Mouse (Mus musculus) 3T3-L1 (cell line): Measurements from ENCODE around the gene Mal.
A peak's percentile ranks its signal among the peaks of the same experiment; 100 is the strongest.
"Not testable (repeated sequence)": the region's sequence is repeated elsewhere in the genome, so short reads cannot be mapped to it uniquely, and the experiment has no call there.

Experiments used
- DNase-seq: peaks from one replicate; pipeline ENCODE4 v3.0.0-alpha.2; 2015; ENCODE audit warnings: low read depth, low spot score

Mal gene

GRCm38 (mm10) chr2:127624786-127625185 lies 31.7 kb downstream of the Mal start:
- no peak for DNase-seq

- DNase-seq = no peak
These were observed 34.4 kb downstream of the Mal start for GRCm38 (mm10) chr2:127622065-127622464.

DNA sequence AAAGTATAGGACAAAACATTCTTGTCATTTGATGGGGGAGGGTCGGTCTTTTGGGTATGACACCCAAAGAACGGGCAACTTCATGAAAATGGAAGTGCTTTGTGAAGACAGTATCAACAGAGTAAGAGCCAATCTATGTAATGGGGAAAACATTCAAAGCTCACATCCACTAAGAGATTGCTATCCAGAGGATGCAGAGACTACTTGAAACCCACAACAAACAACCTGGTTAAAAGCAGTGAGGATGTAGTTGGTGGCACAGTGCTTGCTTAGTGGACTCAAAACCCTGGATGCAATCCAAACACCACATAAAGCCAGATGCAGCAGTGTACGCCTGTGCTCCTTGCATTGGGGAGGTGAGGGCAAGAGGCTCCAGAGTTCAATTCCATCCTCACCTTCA lies 37.2 kb downstream of the Mal start:
- no peak for DNase-seq

GRCm38 (mm10) chr2:127612288-127612687 lies 44.2 kb downstream of the Mal start:
- no peak for DNase-seq

DNA sequence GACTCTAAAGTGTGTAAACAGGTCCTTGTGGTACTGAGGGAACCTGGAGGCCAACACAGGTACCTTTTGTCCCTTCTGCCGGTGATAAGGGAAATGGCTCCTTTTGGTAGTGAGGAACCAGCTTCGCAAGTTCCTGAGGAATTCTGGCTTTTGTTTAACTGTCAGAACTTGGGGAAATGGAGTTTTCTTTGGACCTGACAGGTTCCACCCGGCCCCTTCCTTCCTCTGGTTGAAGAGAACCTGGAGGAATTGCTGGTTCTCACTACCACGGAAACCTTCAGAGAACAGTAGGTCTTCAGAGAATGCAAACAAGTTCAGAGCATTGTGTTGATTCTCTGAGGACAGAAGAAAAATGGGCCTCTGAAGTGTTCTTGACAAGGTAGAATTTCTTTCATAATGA lies 45.1 kb downstream of the Mal start:
- no peak for DNase-seq

- no peak for DNase-seq
These were observed 47.5 kb downstream of the Mal start for GRCm38 (mm10) chr2:127608986-127609385.

GRCm38 (mm10) chr2:127608234-127608633 lies 48.3 kb downstream of the Mal start:
- peak; percentile 76 for DNase-seq

DNA sequence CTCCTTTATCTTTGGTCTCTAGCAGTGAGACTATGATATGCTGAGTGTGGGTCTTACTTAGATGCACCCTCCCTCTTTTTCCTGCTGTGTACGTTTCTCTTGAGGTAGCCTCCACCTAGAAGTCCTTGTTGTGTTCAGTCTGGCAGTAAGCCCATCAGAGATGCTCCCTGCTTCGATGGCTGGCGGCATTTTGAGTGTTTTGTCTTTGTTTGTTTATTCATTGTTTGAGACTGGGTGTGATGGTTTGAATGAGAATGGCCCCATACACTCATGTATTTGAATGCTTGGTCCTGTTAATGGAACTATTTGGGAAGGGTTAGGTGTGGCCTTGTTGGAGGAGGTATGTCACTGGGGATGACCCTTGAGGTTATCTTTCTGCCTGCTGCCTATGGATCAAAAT lies 51.3 kb downstream of the Mal start:
- no peak for DNase-seq

- not testable (repeated sequence) for DNase-seq
These were observed 53.1 kb downstream of the Mal start for GRCm38 (mm10) chr2:127603383-127603782.

DNA sequence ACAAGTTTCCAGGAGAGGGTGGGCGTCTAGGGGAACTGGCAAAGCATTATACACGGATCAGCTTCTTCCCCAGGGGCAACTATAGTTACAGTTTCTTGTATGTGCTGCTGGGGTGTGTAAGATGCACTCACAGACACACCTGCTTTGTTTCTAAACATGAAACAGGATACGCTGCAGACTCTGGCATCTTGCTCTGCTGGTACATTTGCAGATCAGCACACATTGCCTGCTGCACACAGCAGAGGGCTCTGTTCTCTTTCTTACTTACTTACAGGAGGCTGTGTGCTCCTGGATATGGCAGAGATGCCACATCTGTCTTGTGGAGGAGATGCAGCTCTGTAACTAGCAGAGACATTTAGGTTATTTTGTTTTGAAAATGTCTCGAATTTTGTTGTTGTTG lies 65.7 kb downstream of the Mal start:
- DNase-seq = no peak

GRCm38 (mm10) chr2:127590204-127590603 lies 66.3 kb downstream of the Mal start:
- DNase-seq = no peak

DNA sequence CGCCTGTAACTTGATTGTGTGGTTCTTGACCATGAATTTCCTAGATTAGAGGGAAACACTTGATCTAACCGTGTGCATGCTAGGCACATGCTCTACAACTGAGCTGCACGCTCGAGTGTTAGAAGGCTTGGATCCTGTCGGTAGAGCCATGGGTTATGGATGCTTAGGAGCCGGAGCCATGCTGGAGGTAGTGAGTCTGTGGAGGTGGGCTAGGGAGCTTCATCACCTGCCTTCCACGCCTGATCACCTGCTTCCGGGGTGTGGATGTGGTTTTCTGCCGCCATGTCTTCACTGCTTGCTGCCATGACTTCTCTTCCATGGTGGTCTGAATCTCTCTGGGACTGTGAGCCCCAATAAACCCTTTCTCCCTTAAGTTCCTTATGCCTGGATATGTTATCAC lies 67.6 kb downstream of the Mal start:
- no peak for DNase-seq

DNA sequence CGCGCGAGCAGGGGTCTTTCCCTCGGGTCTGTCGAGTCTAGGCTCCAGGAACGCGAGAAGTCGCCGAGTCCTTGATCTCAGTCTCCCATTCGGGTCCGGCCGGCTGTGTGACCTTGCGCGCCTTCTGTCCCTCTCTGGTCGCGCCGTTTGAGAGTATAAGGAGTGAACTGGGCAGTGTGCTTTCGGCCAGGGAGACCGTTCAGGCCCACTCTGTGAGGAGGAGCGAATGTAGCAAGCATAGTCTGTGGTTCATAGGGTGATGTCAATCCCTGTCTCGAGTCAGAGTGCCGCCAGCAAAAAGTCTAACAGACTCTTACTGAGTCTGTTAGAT lies 69.0 kb downstream of the Mal start:
- no peak for DNase-seq

GRCm38 (mm10) chr2:127586694-127587513 lies 69.6 kb downstream of the Mal start, which contains the start of the genes Zfp661 and Mrps5:
Zfp661 (minus strand) TSS chr2:127587094.
Mrps5 (plus strand) TSS chr2:127587222.
- DNase-seq = peak; percentile 85

DNA sequence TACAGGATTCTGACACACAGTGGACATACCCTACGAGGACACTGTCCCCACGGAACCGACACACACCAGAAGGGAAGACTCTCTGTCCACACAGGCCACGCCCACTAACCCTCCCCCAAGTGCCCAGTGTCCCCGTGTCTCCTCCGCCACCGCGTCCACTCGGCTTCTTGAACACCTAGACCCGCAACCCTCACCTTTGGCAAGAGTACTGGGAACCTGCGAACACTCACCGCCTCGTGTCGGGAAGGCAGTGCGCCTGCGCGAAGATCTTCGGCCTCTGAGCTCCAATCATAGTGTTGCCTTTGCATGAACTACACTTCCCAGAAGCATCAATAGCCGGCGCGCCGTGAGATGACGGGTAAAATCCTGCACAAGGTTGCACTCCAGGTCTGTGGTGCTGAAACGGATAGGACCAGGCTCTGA lies 72.0 kb downstream of the Mal start:
- DNase-seq = peak; percentile 99
